ENCODE assay signal across 9 mouse cellular contexts in genomic region chr1:188947794-188948193, GRCm38 (mm10). TPM values are rescaled to one million over a fixed set of nuclear protein-coding genes. Genes with fewer than 3 reads are reported as not detected.
DNase-seq lines count a peak whose midpoint lies in the region; ATAC-seq lines count a peak whose summit lies in the region.
"Had no signal": no experiment of that assay in that cellular context is flagged by ENCODE, and none has a peak within 500 bp of the region (broad histone marks: within the 10 kb centered on the region; RNA-seq: fewer than 3 reads in every experiment).

No protein-coding gene starts in this region.

- DNase-seq in cerebellum, adult 18-20 months = peak; percentile 4 to 12
- DNase-seq in cerebellum, adult 11-12 months = no peak
- DNase-seq in limb, embryonic 11.5 days (ENCODE audit: low spot score) = peak; percentile 50
- no peak for DNase-seq in limb, embryonic 10.5 days (ENCODE audit: low spot score)
- peak; percentile 36 for DNase-seq in c-Kit-negative CD71-positive TER-119-positive erythroid progenitor cells, embryonic 14.5 days (ENCODE audit: low read depth, low spot score)
- DNase-seq in retina, embryonic 14.5 days (ENCODE audit: low spot score) = peak; percentile 4
- DNase-seq in left cerebral cortex, postnatal 25 days (ENCODE audit: low spot score in 2 of 2) = no peak
- DNase-seq in layer of hippocampus, adult 9-11 months = no peak

- no peak overlapping the region for H3K9ac ChIP-seq in limb, embryonic 11.5 days (ENCODE audit: low read length)

- H3K4me2 ChIP-seq in limb, embryonic 11.5 days (ENCODE audit: low read depth, severe bottlenecking) = no peak overlapping the region

- intact Hi-C loops in left cerebral cortex, postnatal 25 days (cut with DNase I) = no loop called here

- no peak overlapping the region for H3K4me3 ChIP-seq in limb, embryonic 11.5 days (ENCODE audit: low read depth, low read length)
- no peak overlapping the region for H3K4me3 ChIP-seq in limb, embryonic 10.5 days

- H3K36me3 ChIP-seq in limb, embryonic 11.5 days (ENCODE audit: control insufficient read depth, insufficient read depth, low read length) = no peaks in the 10 kb centered on the region
- H3K36me3 ChIP-seq in limb, embryonic 10.5 days = no peaks in the 10 kb centered on the region

- ATAC-seq in limb, embryonic 11.5 days (ENCODE audit: insufficient number of reproducible peaks, low FRiP score, low TSS enrichment, low read depth) = no peak

- no peaks in the 10 kb centered on the region for H3K9me3 ChIP-seq in limb, embryonic 11.5 days (ENCODE audit: control insufficient read depth, low read length)
- H3K9me3 ChIP-seq in limb, embryonic 10.5 days (replicated peaks) = no peaks in the 10 kb centered on the region

- no peak overlapping the region for H3K27ac ChIP-seq in limb, embryonic 11.5 days (replicated peaks; ENCODE audit: low read depth, low read length)
- H3K27ac ChIP-seq in limb, embryonic 10.5 days = no peak overlapping the region
- H3K27ac ChIP-seq: macrophage had no signal

- no peaks in the 10 kb centered on the region for H3K27me3 ChIP-seq in limb, embryonic 11.5 days (ENCODE audit: control insufficient read depth, insufficient read depth, low read length)
- no peaks in the 10 kb centered on the region for H3K27me3 ChIP-seq in limb, embryonic 10.5 days (ENCODE audit: low read depth, poor library complexity, severe bottlenecking)

- H3K4me1 ChIP-seq in limb, embryonic 11.5 days (ENCODE audit: control insufficient read depth, insufficient read depth, low read length) = no peaks in the 10 kb centered on the region
- H3K4me1 ChIP-seq in limb, embryonic 10.5 days = peaks cover 12% of the 10 kb centered on the region

- 68% methylated on average over 5 of the region's 5 CpGs for WGBS in limb, embryonic 11.5 days
- WGBS in limb, embryonic 10.5 days = 66% methylated on average over 5 of the region's 5 CpGs

RNA-seq across cellular contexts. Expression of gene Kctd3, which starts 59.8 kb away (rescaled TPM):
- 37.6 and 38.2 TPM in 2 replicates for polyA plus RNA-seq in limb, embryonic 11.5 days (2014; fragmentation: Nextera tagmentation; extraction: Ambion mirVana)
- 28.5 and 32.6 TPM in 2 replicates for polyA plus RNA-seq in limb, embryonic 10.5 days (2016; fragmentation: Nextera tagmentation; extraction: Ambion mirVana)
- total RNA-seq in left cerebral cortex, postnatal 25 days (2021) = 100 to 1,000 TPM in 1 of 2 experiments, 10 to 100 TPM in 1; 92.8 to 100 TPM

Comparison
In these comparisons a context has a peak if more than half of its experiments do, and no peak if none do; other contexts are left out.
1. DNase-seq: peak in cerebellum, adult 18-20 months (2 of 2), limb, embryonic 11.5 days (single experiment), c-Kit-negative CD71-positive TER-119-positive erythroid progenitor cells, embryonic 14.5 days (single experiment) and retina, embryonic 14.5 days (single experiment); none in cerebellum, adult 11-12 months (single experiment), limb, embryonic 10.5 days (single experiment), left cerebral cortex, postnatal 25 days (0 of 2) and layer of hippocampus, adult 9-11 months (single experiment).